Mouse (Mus musculus) olfactory bulb, adult 2 months (tissue): ENCODE results near the gene Zc3h18.

ENCODE experiments used
- CTCF ChIP-seq: fragments of 200-500 bp; IDR thresholded peaks from 2 replicates; pipeline ENCODE4 v1.5.1; 2012; ENCODE audit warnings: low read depth, mild to moderate bottlenecking, low read length, moderate library complexity; ENCODE audit not compliant: insufficient read depth
- POLR2A ChIP-seq: fragments of 200-500 bp; IDR thresholded peaks from 2 replicates; pipeline ENCODE4 v1.6.1; 2012; ENCODE audit warnings: mild to moderate bottlenecking, low read depth, low read length, moderate library complexity; ENCODE audit not compliant: insufficient read depth

DNA sequence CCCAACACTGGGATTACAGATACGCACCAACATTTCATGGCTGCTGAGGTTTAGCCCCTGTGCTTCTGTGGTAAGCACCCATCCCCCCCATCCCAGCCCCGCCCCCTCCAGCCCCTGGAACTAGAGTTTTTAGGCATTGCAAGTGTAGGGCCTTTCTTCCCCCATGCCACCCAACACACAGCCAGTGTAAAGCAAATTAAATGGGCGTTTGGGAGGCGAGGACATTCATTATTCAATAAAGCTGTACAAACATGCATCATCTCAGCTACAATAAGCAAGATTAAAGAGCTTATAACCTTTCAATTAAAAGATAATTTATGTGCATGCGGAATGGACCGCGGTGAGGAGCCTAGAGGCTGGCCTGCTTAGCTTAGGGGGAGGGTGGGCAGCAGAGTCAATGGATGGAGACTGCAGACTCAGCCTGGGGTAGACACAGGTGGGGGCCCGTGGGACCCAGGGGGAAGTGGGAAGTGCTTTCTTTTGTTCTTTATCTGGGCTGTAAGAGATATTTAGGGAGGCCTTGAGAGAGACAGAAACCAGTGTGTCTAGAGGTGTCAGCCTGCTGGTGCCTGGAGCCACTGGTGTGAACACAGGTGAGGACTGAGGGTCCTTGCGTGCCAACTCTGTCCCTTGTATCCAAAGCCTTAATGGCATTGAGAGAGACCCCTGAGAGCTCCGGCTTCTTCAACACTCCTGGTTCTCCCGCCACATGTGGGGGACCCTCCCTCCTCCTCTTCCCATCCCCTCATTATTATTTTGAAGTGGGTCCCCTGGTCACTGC is 25.9 kb upstream of the Zc3h18 start:
- TF ChIP-seq CTCF (no peak), POLR2A (no peak)
